Mouse (Mus musculus): ENCODE results near the gene B3galt6.

- TF ChIP-seq CTCF (IDR thresholded peaks at IDR 0.05; ENCODE audit: insufficient read depth, low read depth, low read length), result no peak
- no peak for TF ChIP-seq POLR2A (IDR thresholded peaks at IDR 0.05; ENCODE audit: insufficient read depth, low read depth, low read length)
These were observed 49.4 kb downstream of the B3galt6 start for GRCm38 (mm10) chr4:155943049-155943452.
